Mouse (Mus musculus) spleen, postnatal 36 days (tissue): ENCODE data around the gene Eif2b1.
A peak's percentile ranks its signal among the peaks of the same experiment; 100 is the strongest.
"Not testable (repeated sequence)": the region's sequence is repeated elsewhere in the genome, so short reads cannot be mapped to it uniquely, and the experiment has no call there.

Source experiments
- DNase-seq, 2 experiments: peaks; one replicate each; pipeline ENCODE4 v3.0.0; 2022; ENCODE audit warnings: low spot score in 2 of 2, mixed read lengths in 1 of 2

Gene Eif2b1

DNA sequence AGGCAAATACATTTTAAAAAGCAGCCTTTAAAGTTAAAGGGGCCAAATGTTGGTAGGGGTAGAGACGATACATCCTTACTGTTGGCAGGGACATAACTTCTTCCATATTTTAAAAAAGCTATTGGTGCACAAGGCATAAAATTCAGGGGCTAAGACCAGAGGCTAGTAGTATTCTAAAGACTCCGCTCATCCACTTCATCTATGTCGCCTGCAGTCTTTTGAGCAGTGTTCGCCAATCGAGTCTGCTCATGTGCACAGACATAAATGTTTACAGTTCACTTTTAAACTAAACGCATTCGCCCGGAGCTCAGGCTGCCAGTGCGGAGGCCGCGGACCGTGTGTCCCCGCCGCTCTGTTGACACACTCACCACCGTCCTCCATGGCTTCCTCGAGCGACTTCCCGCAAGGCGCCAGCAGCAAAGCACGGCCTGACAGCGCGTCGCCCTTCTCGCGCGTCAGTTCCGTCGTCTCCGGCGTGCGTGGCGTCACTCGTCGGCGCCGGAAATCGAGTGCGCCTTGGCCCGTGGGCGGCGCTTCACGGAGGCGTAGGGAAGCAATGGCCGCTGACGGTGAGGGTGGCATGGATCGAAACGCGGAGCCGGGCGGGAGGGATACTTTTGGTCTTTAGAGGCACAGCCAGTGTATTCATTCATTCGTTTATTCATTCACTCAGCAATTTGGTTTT is at the start of gene Eif2b1, which contains the start of gene Gtf2h3:
Gene Eif2b1, minus strand, starts transcription at position 499 of the 685 bp plus-strand sequence.
Gene Gtf2h3, plus strand, starts transcription at position 508 of the 685 bp plus-strand sequence.
- peak; percentile 89 to 91 for DNase-seq

DNA sequence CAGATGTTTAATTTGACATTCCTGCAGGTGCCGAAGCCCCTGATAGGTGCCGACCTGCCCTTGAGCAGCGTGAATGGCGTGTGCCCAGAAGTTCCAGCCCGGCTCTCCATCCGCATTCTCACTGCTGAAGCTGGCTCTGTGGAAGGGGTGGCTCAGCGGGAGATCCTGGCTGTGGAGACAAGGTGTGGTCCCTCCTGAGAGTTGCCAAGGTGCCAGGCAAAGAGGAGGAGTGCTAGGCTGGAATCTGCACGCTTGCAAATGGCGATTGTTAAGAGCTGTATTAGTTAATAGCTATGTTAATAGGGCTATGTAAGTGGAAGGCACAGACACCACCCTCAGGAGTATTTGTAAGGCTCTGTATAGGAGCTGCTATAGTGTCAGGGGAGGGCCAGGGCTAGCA is 45.4 kb upstream of the Eif2b1 start:
- no peak for DNase-seq

DNA sequence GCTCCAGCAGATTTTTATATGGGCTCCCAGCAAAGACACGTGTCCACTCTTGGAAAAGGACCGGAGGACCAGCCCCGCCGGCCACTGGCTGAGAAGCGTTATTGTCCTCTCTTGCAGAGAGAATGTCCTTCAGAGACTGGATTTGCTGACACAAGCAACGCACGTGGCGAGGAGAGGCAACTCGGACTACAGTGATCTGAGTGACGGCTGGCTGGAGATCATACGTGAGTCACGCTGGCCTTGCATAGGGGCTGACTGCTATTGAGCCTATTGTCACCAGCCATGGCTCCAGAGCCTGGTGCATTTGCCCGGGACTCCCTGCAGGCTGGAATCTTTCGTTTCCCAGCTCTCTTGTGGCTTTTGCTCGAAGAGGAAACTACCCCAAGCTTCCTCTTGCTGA is 44.0 kb upstream of the Eif2b1 start:
- DNase-seq: no peak

DNA sequence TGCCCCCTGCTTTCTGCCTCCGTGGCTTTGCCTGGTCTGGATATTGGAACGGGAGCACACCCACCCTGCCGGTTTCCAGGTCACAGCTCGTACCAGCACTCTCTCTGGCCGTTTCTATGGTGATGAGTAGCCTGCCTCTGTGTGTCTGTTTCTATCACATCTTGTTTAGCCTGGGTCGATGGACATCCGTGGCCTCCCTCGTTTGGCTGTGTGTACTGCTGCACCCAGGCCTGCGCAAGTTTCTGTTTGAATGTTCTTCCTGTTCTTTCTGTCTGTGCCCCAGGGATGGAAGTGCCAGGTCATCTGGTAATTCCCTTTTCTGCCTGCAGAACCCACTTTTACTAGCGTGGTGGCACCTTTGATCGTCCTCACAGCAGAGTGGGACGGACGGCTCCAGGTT is 42.4 kb upstream of the Eif2b1 start:
- DNase-seq: no peak

DNA sequence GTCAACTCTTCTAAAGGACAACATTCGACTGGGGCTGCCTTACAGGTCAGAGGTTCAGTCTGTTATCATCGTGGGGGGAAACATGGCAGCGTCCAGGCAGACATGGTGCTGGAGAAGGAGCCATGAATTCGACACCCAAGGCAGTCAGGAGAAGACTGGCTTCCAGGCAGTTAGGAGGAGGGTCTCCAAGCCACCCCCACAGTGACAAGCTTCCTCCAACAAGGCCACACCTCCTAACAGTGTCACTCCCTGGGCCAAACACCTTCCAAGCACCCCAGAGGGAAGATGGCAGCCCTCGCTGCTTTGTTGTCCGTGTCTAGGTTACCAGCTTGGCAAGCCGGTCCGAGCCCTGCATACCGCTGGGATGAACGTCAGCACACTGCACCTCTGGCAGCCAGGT is 39.8 kb upstream of the Eif2b1 start:
- DNase-seq: no peak

DNA sequence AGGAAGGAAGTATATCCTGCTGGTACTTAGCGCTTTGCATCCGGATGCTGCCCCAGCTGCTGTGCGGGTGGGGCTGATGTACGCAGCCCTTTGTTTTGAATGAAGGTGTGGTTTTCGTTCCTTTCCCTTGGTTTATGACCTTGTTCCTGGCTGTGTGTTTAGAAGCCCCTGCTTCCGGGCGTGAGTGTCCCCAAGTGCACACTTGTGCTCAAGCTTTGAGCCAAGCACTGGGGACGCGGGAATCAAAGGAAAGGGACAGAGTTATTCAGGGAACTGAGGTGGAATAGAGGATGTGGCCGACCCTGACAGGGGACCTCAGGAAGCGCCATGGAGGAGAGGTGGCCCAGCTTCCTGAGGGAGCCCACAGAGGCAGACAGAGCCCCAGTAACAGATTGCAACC is 35.8 kb upstream of the Eif2b1 start:
- peak in 1 of 2 experiments; percentile 19 for DNase-seq

DNA sequence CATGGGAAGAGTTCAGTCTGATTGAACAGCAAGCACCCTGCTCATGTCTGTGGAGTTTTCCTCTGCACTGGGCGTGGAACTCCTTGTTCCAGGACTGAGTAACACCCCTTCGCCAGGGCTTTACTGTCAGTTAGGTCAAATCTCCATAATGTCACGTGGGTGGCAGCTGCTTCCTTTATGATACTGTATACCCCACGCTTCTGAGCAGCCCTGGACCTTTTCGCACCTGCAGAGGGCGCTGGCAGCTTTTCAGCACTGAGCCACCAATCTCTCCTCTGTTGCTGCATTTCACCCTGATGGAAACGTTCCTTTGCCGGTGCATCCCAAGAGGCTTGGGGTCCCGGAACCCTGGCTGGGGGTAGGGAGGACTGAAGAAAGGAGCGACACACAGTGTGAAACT is 32.0 kb upstream of the Eif2b1 start:
- DNase-seq: no peak

DNA sequence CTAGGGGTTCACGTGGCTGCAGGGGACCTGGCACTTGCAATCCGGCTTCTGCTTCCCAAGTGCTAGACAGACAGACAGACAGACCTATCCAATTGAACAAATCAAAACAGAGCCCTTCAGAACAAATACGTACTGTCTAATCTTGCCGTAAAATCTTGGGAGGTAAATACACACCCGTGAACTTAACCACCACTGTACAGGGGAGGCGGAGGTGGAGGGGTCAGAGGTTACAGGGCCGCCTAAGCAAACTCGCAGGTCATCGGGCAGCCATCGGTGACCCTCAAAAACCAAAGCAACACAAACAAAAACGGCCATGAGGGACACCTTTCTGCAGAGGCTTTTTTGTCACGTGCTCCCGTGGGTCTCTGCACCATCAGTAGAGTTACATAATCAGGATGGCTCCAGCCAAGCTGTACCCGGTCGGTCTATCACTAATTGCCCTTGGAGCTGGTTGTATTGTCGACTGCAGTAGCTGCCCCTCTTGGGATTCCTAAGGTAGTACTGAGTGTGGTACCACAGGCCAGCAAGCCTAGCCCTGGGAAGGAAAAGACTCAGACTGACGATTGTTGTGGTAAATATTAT is 26.2 kb upstream of the Eif2b1 start:
- no peak for DNase-seq

DNA sequence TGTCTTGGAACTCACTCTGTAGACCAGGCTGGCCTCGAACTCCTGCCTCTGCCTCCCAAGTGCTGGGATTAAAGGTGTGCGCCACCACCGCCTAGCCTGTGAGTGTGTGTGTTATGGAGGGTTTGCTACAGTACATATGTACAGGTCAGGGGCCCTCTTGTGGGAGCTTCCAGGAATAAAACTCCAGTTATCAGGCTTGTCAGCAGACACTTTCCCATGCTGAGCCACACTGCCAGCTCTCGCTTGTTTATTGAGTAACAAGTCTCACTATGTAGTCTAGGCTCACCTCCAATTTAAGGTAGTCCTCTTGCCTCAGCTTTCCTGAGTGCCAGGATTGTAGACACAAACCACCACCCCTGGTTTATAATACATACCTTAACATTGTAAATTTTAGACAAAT is 25.4 kb upstream of the Eif2b1 start:
- DNase-seq: no peak

DNA sequence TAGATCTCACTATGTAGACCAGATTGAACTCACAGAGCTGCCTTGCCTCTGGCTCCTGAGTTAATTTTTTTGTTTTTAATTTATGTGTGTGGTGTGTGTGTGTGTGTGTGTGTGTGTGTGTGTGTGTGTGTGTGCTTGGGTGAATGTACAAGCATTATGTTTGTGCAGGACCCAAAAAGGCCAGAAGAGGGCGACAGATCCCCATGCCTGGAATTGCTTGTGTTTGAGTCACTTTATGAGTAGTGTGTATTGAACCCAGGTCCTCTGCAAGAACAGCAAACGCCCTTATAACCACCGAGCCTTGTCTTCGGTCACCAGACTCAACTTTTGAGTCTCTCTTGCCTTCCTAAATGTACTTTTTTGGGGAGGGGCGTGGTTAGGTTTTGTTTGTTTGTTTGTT is 23.4 kb upstream of the Eif2b1 start:
- DNase-seq: no peak

DNA sequence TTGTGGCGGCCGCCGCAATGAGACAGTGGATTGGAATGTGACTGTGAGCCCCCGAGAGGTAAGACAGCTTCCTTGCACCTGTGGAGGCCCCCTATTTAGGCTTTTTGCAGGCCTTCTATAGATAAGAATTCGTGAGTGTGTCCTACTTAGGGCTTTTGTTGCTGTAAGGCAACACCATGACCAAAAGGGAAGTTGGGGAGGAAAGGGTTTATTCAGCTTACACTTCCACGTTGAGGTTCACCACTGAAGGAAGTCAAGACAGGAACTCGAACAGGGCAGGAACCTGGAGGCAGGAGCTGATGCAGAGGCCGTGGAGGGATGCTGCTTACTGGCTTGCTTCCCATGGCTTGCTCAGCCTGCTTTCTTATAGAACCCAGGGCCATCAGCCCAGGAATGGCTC is 20.8 kb upstream of the Eif2b1 start:
- DNase-seq: not testable (repeated sequence)

DNA sequence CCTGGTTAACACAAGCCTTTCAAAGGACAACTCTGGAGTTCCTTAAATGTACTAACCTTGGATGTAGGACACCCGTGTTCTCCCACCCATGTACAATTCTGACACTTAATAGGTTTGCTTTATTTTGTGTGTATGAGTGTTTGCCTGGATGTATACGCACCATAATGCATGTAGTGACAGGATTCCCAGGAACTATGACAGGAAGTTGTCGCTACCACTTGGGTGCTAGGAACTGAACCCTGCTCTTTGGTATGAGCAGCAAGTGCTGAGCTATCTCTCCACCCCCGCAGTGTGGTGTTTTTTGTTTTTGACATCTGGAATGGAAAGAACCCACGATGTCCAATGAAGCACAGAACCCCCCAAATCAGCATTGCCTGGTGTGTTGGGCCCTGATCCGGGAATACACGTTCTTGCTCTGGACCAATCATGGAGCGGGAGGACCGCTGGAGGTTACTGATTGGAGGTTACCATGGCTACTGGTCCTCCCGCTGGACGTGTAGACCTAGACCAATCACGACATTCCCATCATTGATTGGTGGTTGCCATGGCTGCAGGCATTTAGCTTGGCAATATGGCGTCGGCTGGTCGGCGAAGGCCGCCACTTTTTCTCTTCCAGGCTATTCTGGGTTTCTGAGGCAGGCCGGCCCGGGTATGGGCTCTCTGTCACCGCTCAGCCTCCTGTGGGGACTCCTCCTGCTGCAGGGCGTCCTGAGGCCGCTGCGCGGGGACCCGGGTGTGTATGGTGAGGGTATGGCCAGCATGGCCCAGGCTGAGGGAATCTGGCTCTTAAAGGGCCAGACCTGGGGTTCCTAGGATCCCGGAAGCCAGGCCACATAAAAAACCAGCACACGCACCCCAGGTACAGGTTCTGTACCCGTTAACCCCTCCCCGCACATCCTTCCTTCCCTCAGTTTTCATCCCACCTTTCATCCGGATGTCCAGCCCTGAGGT is 19.6 kb upstream of the Eif2b1 start:
- peak; percentile 72 to 80 for DNase-seq

DNA sequence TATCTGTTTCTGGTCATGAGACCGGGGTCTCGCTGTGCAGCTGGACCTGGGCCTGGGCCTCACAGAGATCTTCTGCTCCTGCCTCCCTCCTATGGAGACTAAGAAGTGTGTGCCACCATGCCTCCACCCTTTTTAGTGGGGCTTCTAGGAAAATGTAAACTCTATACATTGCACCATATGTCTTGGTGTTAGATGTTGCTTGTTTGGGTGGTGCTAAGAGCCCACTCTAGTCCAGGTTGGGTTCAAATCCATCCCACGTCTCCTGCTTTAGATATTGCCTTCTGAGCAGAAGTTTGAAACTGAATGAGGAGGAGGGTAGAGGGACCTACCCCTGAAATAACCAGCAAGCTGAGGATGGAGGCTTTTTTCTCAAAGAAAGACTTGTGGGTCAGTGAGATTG is 13.8 kb upstream of the Eif2b1 start:
- DNase-seq: no peak

DNA sequence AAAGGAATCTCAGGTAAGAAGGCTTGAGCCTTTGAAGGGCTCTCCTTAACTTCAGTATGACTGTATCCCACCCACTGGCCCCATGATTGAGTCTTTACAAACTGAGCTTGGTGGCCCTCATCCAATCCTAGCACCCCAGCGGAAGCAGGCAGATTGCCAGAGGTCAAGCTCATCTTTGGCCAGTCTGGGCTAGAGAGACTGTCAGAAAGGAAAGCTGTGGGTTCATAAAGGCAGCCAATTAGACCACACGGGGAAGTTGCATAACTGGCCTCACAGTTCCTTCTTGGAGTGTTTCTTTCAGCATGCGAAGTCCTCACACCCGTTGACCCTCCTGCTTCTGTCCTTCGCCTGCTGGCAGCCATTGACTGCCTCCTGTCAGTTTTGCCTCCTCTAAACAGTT is 3.6 kb upstream of the Eif2b1 start:
- peak in 1 of 2 experiments; percentile 22 for DNase-seq

DNA sequence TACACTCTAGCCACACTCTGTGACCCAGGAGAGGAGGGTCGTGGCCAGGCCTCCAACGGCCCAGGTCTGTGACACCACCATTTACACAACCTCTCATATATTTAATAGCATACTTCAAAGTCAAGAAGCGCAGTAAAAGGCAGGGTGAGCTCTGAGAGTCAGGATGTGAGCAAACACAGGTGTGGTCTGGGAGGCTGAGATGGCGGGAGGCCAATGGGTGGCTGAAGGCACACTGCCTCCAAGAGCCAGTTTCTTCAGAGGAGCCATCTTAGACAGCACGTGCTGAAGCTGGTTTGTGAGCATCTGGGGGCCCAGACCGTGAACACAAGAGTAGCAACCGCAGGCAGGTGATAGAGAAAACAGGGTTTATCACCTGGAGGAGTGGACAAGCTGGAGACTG is 3.5 kb downstream of the Eif2b1 start:
- no peak for DNase-seq

DNA sequence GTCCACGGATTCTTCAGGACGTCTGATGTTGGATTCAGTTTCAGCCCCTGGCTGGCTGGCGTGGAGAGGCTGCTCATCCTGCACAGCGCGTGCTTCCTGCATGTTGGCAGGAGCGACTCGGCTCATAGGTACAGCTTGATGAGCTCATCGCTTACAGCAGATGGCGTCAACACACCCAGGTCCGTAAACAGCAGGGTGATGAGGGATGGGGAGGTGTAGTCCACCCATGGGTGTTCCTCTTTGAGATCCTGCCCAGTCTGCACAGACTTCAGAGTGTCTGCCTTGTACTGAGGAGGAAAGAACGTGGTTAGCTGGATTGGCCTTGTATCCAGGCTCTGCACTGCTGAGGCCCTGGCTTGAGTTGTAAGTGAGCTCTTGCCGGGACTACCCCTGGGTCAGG is 7.9 kb downstream of the Eif2b1 start:
- no peak for DNase-seq

DNA sequence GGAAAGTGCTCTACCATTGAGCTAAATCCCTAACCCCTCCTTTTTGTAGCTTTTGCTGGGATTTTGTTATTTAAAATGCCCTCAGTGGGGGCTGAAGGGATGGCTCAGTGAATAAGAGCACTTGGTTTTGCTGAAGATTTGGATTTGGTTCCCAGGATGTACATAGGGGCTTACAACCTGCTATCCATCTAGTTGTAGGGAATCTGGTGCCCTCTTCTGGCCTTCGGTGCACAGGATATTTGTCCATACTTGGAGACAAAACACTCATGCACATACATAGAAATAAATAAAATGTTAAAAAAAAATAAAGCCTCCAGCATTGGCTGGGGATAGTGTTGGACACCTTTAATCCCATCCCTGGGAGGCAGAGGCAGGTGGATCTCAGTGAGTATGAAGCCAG is 23.8 kb downstream of the Eif2b1 start:
- no peak for DNase-seq

DNA sequence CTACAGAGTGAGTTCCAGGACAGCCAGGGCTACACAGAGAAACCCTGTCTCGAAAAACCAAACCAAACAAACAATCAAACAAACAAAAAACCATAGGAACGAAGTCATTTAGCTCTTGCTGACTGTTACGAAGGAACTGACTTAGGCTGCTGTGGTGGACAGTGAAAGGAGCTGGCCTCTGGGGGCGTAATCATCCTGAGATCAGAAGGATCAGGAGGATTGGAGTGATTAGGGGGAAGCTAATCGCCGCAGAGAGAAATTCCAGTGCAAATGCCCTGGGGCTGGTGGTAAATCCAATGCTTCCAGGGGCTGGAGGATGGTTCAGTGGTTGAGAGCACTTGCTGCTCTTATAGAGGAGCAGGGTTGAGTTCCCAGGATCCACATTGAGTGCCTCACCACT is 25.3 kb downstream of the Eif2b1 start:
- DNase-seq: no peak

DNA sequence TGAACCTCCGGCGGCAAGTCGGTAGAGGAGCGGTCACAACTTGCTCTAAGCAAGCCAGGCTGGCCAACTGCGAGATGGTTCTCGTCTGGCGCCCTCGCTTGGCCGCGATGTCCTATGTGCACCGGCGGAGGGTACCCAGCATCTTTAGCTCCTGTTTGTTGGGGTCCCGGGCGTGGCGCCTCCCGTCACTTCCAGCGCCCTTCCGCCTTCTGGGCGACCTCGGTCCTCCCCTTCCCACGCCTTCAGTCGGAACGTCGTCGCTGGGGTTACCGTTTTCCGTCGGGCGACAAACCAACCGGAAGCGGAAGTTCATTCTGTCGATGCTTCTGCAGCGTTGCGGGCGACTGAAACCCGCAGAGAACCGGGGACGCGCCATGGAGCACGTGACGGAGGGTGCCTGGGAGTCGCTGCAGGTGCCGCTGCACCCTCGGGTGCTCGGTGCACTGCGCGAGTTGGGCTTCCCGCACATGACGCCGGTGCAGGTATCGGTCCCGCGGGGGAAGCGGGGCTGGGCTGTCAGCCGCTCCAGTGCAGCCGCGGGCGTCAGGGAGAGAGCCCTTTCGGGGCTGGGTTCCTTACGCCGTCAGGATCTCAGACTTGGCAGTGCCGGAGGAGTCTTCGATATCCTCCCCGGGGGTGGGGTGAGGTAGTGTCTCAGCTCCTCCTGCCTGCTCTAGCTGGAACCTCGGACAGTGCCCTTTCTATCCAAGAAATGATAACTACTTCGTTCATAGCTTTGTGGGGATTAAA is 26.2 kb downstream of the Eif2b1 start, which contains the start of gene Ddx55:
Gene Ddx55, plus strand, starts transcription at position 307 of the 750 bp plus-strand sequence.
- peak; percentile 91 to 93 for DNase-seq

DNA sequence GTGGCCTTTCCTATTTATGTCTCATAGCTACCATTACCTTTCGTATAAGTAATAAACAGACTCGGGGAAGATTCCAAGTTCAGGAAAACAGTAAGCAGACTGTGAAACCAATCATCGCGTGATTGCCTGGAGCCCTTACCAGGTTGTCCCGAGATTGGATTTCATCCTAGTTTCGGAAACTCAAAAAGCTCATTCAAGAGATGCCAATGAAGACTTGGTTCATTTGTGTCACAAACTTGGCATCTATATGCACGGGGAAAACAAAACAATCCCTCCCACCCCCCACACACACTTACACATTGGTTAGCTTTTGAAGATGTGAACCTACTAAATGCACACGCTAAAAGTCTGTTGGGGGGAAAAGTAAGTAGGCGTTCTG is 26.8 kb downstream of the Eif2b1 start:
- DNase-seq: no peak

DNA sequence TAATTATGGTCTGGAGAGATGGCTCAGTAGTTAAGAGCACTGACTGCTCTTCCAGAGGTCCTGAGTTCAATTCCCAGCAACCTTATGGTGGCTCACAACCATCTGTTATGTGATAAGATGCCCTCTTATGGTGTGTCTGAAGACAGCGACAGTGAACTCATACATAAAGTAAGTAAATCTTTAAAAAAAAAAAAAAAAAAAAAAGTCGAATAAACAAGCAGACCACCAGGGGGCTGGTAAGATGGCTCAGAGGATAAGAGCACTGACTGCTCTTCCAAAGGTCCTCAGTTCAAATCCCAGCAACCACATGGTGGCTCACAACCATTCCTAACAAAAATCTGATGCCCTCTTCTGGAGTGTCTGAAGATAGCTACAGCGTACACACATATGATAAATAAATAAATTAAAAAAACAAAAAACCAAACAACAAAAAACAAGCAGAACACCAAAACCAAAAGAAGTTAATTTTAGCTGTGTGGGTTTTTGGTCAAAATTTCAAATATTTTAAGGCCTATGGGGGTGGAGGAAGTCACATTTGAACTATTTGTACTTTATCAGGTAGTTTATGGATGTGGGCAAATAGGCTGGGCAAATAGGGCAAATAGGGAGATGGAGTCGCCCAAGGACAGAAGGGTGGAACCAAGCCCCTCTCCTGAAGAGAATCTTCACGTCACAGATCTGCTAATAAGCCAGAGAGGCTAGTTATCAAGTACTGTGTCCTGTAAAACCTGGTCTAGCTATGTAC is 27.4 kb downstream of the Eif2b1 start:
- not testable (repeated sequence) for DNase-seq
